Comparison of ENCODE assay signal across 9 mouse cellular contexts in the genomic region with DNA sequence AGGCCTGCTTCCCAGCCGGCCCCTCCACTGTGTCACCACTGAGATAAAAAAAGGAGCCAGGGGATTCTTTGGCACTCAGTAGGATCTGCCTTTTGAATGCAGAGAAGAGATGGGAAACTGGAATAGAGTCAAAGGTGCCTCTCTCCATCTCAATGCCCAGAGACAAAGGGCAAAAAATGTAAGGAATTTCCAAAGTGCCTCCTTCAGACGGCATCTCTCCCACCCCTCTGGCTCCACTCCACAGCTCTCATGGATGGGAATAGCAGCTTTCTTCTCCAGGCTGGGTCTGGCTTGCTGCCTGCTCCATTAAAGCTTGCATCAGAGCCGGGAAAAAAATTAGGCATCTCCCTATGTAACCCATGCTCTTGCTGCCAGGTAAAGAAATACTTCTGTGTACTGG. TPM values are rescaled to one million over a fixed set of nuclear protein-coding genes. Genes with fewer than 3 reads are reported as not detected.
DNase-seq lines count a peak whose midpoint lies in the region; ATAC-seq and TF ChIP-seq lines count a peak whose summit lies in the region.
"Had no signal": no experiment of that assay in that cellular context is flagged by ENCODE, and none has a peak within 500 bp of the region (broad histone marks: within the 10 kb centered on the region; RNA-seq: fewer than 3 reads in every experiment).

No protein-coding gene starts in this region.

- H3K27ac ChIP-seq in left cerebral cortex, adult 2 months: no peak overlapping the region
- no peak overlapping the region for H3K27ac ChIP-seq in embryonic facial prominence, embryonic 14.5 days (replicated peaks; ENCODE audit: low read depth, low read length)
- peak overlapping the region; percentile 30 for H3K27ac ChIP-seq in heart, embryonic 16.5 days (ENCODE audit: low read length)
- H3K27ac ChIP-seq in liver, embryonic 12.5 days: no peak overlapping the region; the same call in 1 of the 2 replicates
- H3K27ac ChIP-seq: limb, embryonic 15.5 days had no signal

- H3K9ac ChIP-seq in embryonic facial prominence, embryonic 14.5 days (ENCODE audit: low read depth, low read length): no peak overlapping the region
- H3K9ac ChIP-seq in heart, embryonic 16.5 days (ENCODE audit: low read length): no peak overlapping the region
- no peak overlapping the region for H3K9ac ChIP-seq in liver, embryonic 12.5 days
- H3K9ac ChIP-seq: limb, embryonic 15.5 days had no signal

- H3K9me3 ChIP-seq in embryonic facial prominence, embryonic 14.5 days (ENCODE audit: control insufficient read depth, low read length): no peaks in the 10 kb centered on the region
- H3K9me3 ChIP-seq in heart, embryonic 16.5 days (replicated peaks; ENCODE audit: control insufficient read depth, low read length): no peaks in the 10 kb centered on the region; the same call in 1 of the 2 replicates
- no peaks in the 10 kb centered on the region for H3K9me3 ChIP-seq in liver, embryonic 12.5 days (replicated peaks)
- H3K9me3 ChIP-seq: limb, embryonic 15.5 days had no signal

- 17% methylated on average over 3 of the region's 3 CpGs for WGBS in embryonic facial prominence, embryonic 14.5 days
- WGBS in heart, embryonic 16.5 days: 16% methylated on average over 3 of the region's 3 CpGs
- 65% methylated on average over 3 of the region's 3 CpGs for WGBS in liver, embryonic 12.5 days (ENCODE audit: insufficient replicate concordance)

- intact Hi-C loops in left cerebral cortex, postnatal 10 days (cut with DNase I): no loop called here
- intact Hi-C loops in left cerebral cortex, adult 2 months (cut with DNase I): no loop called here

- peaks cover 17% of the 10 kb centered on the region for H3K4me1 ChIP-seq in embryonic facial prominence, embryonic 14.5 days (ENCODE audit: control insufficient read depth, insufficient read depth, low read length)
- peaks cover 22% of the 10 kb centered on the region for H3K4me1 ChIP-seq in heart, embryonic 16.5 days (ENCODE audit: control insufficient read depth, insufficient read depth, low read length)
- peaks cover 77% of the 10 kb centered on the region for H3K4me1 ChIP-seq in liver, embryonic 12.5 days

- peak; percentile 34 to 67 for DNase-seq in left cerebral cortex, postnatal 10 days (ENCODE audit: extremely low spot score in 1 of 2, low spot score in 2 of 2)
- DNase-seq in left cerebral cortex, adult 2 months (ENCODE audit: extremely low spot score in 1 of 2, low spot score in 2 of 2): no peak
- peak; percentile 63 for DNase-seq in embryonic facial prominence, embryonic 14.5 days (ENCODE audit: low spot score)
- peak; percentile 26 for DNase-seq in right cerebral cortex, adult 18-20 months
- DNase-seq: thymus, adult 2 months had no signal

- H3K36me3 ChIP-seq in embryonic facial prominence, embryonic 14.5 days (ENCODE audit: control insufficient read depth, insufficient read depth, low read length): no peaks in the 10 kb centered on the region
- no peaks in the 10 kb centered on the region for H3K36me3 ChIP-seq in heart, embryonic 16.5 days (ENCODE audit: control insufficient read depth, insufficient read depth)
- no peaks in the 10 kb centered on the region for H3K36me3 ChIP-seq in liver, embryonic 12.5 days
- H3K36me3 ChIP-seq: limb, embryonic 15.5 days had no signal

- no peak overlapping the region for H3K4me2 ChIP-seq in embryonic facial prominence, embryonic 14.5 days (ENCODE audit: low read depth, low read length)
- no peak overlapping the region for H3K4me2 ChIP-seq in heart, embryonic 16.5 days (ENCODE audit: low read depth, low read length)
- no peak overlapping the region for H3K4me2 ChIP-seq in liver, embryonic 12.5 days
- H3K4me2 ChIP-seq: limb, embryonic 15.5 days had no signal

- H3K27me3 ChIP-seq in embryonic facial prominence, embryonic 14.5 days (replicated peaks; ENCODE audit: control insufficient read depth, insufficient read depth, low read length): no peaks in the 10 kb centered on the region
- H3K27me3 ChIP-seq in heart, embryonic 16.5 days (ENCODE audit: control insufficient read depth, insufficient read depth, low read length): no peaks in the 10 kb centered on the region
- H3K27me3 ChIP-seq in liver, embryonic 12.5 days (replicated peaks): peaks cover 9% of the 10 kb centered on the region; the same call in 1 of the 2 replicates
- H3K27me3 ChIP-seq: limb, embryonic 15.5 days had no signal

- no peak for ATAC-seq in embryonic facial prominence, embryonic 14.5 days (ENCODE audit: low read depth)
- 0 out of 2 replicates have a peak, but pooled peaks have one; percentile 14 for ATAC-seq in heart, embryonic 16.5 days (replicated peaks; ENCODE audit: extremely low read depth, insufficient read depth, low FRiP score)
- ATAC-seq in liver, embryonic 12.5 days: no peak
- no peak for ATAC-seq in granulocyte monocyte progenitor cell, adult 5-6 weeks (replicated peaks; ENCODE audit: poor library complexity, severe bottlenecking)

- no peak overlapping the region for H3K4me3 ChIP-seq in left cerebral cortex, adult 2 months
- H3K4me3 ChIP-seq in embryonic facial prominence, embryonic 14.5 days (ENCODE audit: low read depth, low read length): no peak overlapping the region
- H3K4me3 ChIP-seq in heart, embryonic 16.5 days (ENCODE audit: low read length): no peak overlapping the region
- H3K4me3 ChIP-seq in liver, embryonic 12.5 days: no peak overlapping the region
- H3K4me3 ChIP-seq: limb, embryonic 15.5 days had no signal

- TF ChIP-seq CTCF in left cerebral cortex, adult 2 months (IDR thresholded peaks at IDR 0.05): no peak

RNA-seq across cellular contexts. Expression of gene Podxl, which starts 37.4 kb away (rescaled TPM):
- total RNA-seq in left cerebral cortex, postnatal 10 days (2021): 10 to 100 TPM; 13.3 to 15.7 TPM
- 10 to 100 TPM; 20.2 to 23.2 TPM for total RNA-seq in left cerebral cortex, adult 2 months (2021)
- polyA plus RNA-seq in embryonic facial prominence, embryonic 14.5 days (2014; fragmentation: Nextera tagmentation; extraction: Ambion mirVana): 6.2 and 7.6 TPM in 2 replicates
- 16.9 and 21.4 TPM in 2 replicates for polyA plus RNA-seq in heart, embryonic 16.5 days (2015; fragmentation: Nextera tagmentation; extraction: Ambion mirVana)
- 23.0 and 24.5 TPM in 2 replicates for polyA plus RNA-seq in liver, embryonic 12.5 days (2016; fragmentation: Nextera tagmentation; extraction: Ambion mirVana)
- total RNA-seq in granulocyte monocyte progenitor cell, adult 5-6 weeks (2014; fragmentation: Nextera tagmentation): not detected in 2 replicates
- 0.05 TPM in 1 of 2 replicates, not detected in the other for total RNA-seq in granulocyte monocyte progenitor cell, adult 5-6 weeks (2017)

Comparison
In these comparisons a context has a peak if more than half of its experiments do, and no peak if none do; other contexts are left out.
1. DNase-seq: peak in left cerebral cortex, postnatal 10 days (2 of 2), embryonic facial prominence, embryonic 14.5 days (single experiment) and right cerebral cortex, adult 18-20 months (single experiment); none in left cerebral cortex, adult 2 months (0 of 2).
2. RNA of gene Podxl, which starts 37.4 kb away (total RNA-seq): 20.2 to 23.2 TPM in left cerebral cortex, adult 2 months and 13.3 to 15.7 TPM in left cerebral cortex, postnatal 10 days; 0.05 TPM in granulocyte monocyte progenitor cell, adult 5-6 weeks; every median in the first group is over 10 times any median in the second.